Mouse (Mus musculus) bone marrow, adult 2 months (tissue): ENCODE measurements around the gene Stip1. TPM values are rescaled to one million over a fixed set of nuclear protein-coding genes. Genes with fewer than 3 reads are reported as not detected.

Source experiments
- H3K27ac ChIP-seq: fragments of 200-500 bp; 2 replicates; pipeline ENCODE4 v1.5.1; 2012; ENCODE audit warnings: low read depth, mild to moderate bottlenecking, control low read depth, inconsistent platforms, low read length; ENCODE audit not compliant: control insufficient read depth, poor library complexity, insufficient read depth
- H3K4me1 ChIP-seq: fragments of 200-500 bp; 2 replicates; pipeline ENCODE4 v1.6.1; 2011; ENCODE audit warnings: low read length; ENCODE audit not compliant: control insufficient read depth, insufficient read depth
- H3K4me3 ChIP-seq: fragments of 200-500 bp; replicated peaks from 2 replicates; pipeline ENCODE3; 2011; ENCODE audit warnings: mild to moderate bottlenecking, low read depth, low read length, control low read depth; ENCODE audit not compliant: control insufficient read depth
- CTCF ChIP-seq: fragments of 200-500 bp; IDR thresholded peaks from 2 replicates; pipeline ENCODE4 v1.5.1; 2011; ENCODE audit warnings: low read length, control low read depth; ENCODE audit not compliant: control insufficient read depth, insufficient read depth
- POLR2A ChIP-seq: fragments of 200-500 bp; IDR thresholded peaks from 2 replicates; pipeline ENCODE4 v1.6.1; 2011; ENCODE audit warnings: low read depth, mild to moderate bottlenecking, control low read depth, low read length, borderline replicate concordance; ENCODE audit not compliant: control insufficient read depth
- WGBS: fragments of 180-500 bp; shearing (Covaris S2); methylation state at CpG from one replicate; pipeline ENCODE4 v1.1.7; 2018; 5-methylcytosine and 5-hydroxymethylcytosine counted together
- polyA plus RNA-seq: library from polyadenylated mRNA; stranded (reverse); fragments of >200 nt; gene quantifications from 2 replicates; pipeline ENCODE4 v1.2.4, GENCODE M21; 2011; ENCODE audit warnings: low replicate concordance; ENCODE audit not compliant: missing spikeins, insufficient read depth, insufficient read length

The Stip1 gene
- polyA plus RNA-seq, 1 experiment = 95.7 TPM

DNA sequence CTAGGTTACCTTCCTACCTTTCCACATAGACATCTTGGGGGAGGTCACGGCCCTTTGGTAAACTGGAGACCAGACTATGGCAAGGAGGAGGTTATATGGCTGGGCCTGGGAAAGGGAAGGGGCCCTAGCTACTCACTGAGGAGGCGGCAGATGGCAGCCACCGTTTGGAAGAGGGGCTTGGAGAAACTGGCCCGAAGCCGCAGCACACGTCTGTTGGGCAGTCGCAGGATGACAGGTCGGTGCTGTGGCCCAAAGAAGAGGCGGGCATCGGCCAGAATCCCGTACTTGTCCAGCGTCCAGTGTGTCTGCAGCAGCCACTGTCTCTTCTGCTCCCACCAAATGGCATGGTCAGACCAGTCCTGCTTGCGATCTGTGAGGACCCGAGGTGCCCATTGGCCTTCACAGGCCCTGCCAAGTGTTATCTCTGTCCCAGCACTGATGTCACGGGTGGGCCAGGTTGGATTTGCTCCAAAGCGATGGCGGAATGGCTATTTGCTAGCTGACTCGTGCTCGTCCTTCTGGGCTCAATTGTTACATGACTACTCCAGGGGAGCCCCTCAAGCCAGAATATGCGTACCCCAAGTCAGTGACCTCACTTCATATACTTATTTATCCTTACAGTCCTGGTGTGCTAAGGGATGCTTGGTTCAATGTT, 25.2 kb downstream of the Stip1 start:
- Histone ChIP-seq H3K27ac (no peak overlapping the region), H3K4me1 (no peaks in the 10 kb centered on the region; the same call in 1 of the 2 replicates), H3K4me3 (no peak overlapping the region)
- TF ChIP-seq POLR2A = no peak
- no peak for TF ChIP-seq CTCF
- 87% methylated on average over 20 of the region's 20 CpGs for WGBS

DNA sequence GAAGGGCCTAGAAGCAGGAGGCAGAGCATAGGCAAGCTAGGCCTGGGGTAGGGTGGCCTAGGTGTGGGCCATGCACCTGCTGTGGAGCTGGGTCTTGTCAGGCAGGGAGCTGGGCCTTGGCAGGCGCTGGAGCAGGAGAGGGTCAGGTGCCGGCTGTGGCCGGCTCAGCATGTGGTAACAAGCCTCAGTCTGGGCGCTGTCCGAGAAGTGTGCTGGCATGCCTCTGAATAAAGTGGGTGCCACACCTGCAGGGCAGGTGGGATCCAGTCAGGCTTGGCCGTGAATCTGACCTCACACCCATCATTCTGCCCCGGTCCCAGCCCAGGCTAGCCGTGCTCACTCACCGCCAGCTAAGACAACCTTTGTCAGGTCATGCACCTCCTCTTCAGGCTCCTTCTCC, 25.8 kb downstream of the Stip1 start:
- no peaks in the 10 kb centered on the region; the same call in 1 of the 2 replicates for H3K4me1 ChIP-seq
- TF ChIP-seq POLR2A (no peak), CTCF (no peak)
- H3K4me3 ChIP-seq = no peak overlapping the region
- H3K27ac ChIP-seq = no peak overlapping the region
- WGBS = 93% methylated on average over 9 of the region's 9 CpGs

DNA sequence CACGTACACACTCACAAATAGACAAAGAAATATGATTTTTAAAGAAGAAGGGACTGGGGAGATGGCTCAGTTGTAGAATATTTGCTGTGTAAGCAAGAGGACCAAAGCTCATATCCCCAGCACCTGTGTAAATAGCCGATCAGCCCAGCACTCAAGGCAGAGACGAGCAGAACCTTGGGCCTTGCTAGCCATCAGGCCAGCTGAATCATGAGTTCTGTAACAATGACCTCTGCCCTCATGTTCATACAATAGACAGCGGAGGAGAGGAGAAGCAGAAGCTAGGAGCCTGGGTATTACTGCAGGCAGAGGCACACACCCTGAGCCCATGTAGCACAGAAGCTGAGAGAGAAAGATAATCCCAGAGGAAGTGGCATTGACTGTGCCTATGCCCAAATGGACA, 27.3 kb downstream of the Stip1 start:
- Histone ChIP-seq H3K4me1 (no peaks in the 10 kb centered on the region; the same call in 1 of the 2 replicates), H3K4me3 (no peak overlapping the region), H3K27ac (no peak overlapping the region)
- WGBS = 90% methylated on average over 4 of the region's 4 CpGs
- no peak for TF ChIP-seq POLR2A
- TF ChIP-seq CTCF = no peak

DNA sequence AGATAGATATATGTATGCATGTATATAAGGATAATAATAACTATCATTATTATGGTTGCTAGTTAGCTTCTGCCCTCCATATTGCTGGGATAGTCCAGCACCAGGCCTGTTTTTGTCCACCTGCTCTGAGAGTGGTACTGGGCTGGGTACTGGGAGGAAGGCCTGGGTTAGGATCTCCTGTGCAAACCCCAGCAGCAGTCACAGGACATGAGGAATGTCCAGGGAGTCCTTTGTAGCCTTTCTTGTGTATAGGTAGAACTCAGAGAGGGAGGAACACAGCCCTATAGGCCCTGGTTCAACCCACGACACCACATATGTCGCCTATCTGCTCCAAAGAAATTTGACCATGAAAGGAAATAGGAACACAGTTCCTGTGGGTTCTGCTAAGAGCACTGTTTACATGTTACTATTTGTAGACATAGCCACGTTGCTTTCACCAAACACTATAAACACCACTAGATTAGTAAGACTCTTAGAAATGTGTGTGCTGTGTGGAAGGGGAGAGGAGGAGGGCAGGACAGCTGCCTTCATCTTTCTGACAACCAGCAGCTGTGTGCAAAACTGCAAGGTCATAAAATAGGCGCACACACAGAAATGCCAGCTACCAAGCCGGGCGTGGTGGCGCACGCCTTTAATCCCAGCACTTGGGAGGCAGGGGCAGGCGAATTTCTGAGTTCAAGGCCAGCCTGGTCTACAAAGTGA, 32.7 kb downstream of the Stip1 start:
- Histone ChIP-seq H3K4me3 (no peak overlapping the region), H3K27ac (no peak overlapping the region), H3K4me1 (no peaks in the 10 kb centered on the region)
- WGBS = 84% methylated on average over 9 of the region's 9 CpGs
- no peak for TF ChIP-seq POLR2A
- TF ChIP-seq CTCF = no peak

DNA sequence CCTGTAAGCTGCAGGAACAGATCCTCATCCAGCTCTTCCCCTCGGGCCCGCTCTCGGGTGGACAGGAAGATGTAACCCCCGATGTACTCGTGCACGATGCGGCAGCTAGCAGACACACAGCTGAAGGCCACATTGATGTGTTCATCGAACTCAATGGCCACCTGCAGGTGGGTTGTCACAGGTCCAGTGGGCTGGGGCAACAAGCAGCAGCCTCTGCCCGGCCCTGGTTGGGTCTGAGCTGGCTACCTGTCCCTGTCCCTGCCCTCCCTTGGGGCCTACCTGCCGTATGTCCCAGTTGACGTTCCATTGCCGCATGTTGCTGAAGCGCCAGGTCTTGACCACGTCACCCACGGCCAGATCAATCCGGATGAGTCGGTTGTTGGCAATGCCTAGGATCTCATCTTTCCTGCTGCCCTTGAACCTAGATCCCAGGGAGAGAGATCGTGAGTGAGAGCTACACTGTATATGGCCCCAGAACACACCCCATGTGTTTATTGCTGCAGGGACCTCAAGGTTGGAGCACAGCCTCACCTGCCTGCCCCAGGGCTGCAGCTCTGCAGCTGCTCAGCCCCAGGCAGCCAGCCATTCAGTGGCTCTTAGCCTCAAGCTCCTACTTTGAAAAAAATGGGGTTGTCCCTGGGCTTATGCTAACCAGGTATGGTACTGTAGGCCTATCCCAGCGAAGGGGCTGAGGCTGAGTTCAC, 40.3 kb downstream of the Stip1 start:
- Histone ChIP-seq H3K4me1 (peaks cover 1% of the 10 kb centered on the region; the same call in 1 of the 2 replicates), H3K4me3 (no peak overlapping the region), H3K27ac (no peak overlapping the region)
- WGBS = 90% methylated on average over 19 of the region's 19 CpGs
- TF ChIP-seq CTCF (no peak), POLR2A (no peak)

DNA sequence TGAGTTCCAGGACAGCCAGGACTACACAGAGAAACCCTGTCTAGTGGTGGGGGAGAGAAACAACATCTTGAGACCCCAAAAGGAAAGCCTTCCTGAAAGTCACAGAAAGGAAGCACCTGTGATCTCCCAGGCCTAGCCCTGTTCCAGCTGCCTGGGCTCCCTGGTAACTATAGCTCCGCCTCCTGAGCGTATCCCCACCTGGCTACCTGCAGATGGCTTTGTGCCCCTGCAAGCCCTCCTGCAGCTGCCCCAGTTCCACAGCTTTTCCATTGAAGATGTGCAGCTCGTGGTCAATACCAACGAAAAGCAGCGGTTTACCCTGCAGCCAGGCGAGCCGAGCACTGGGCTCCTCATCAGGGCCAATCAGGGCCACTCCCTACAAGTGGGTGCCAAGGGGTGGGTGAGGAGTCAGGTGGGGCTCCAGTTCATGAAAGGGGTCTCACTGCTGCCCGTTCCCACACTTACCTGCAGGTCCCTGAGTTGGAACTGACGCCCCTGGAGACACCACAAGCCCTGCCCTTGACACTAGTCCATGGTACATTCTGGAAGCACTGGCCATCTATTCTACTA, 42.0 kb downstream of the Stip1 start:
- 72% methylated on average over 9 of the region's 9 CpGs for WGBS
- no peak overlapping the region for H3K4me3 ChIP-seq
- no peak overlapping the region for H3K27ac ChIP-seq
- peaks cover 3% of the 10 kb centered on the region for H3K4me1 ChIP-seq
- TF ChIP-seq CTCF (no peak), POLR2A (no peak)

DNA sequence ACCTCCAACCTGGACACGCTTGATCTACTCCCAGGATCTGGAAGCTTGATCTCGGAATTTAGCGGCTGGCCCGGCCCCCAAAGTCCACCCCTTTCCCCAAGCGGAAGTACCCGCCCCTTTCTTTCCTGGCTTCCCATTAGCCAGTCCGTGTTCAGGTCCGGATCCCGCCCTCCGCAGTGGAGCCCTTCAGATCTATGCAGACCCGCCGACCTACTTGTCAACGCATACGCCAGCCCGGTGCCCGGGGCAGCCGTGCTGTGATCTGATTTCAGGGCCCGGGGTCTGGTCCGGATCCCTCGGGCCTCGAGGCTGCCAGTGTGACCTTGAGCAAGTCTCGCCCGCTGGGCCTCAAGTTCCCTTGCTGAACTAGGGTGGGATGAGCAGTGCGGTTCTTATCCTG, 43.8 kb downstream of the Stip1 start, which contains the start of the genes Nudt22 and Trpt1:
TSS of gene Nudt22 (minus strand) at position 112 of the 400 bp plus-strand sequence.
TSS of gene Trpt1 (plus strand) at position 126 of the 400 bp plus-strand sequence.
- H3K4me3 ChIP-seq = peak within 1 kb of the TSS; percentile 67
- WGBS = 1% methylated on average over 24 of the region's 24 CpGs
- TF ChIP-seq CTCF = no peak
- peak; percentile 47; the same call in 1 of the 2 replicates for TF ChIP-seq POLR2A
- H3K4me1 ChIP-seq = peaks cover 3% of the 10 kb centered on the region
- H3K27ac ChIP-seq = peak within 1 kb of the TSS; percentile 14
